Mouse (Mus musculus): ENCODE results near the gene Itpk1.

DNA sequence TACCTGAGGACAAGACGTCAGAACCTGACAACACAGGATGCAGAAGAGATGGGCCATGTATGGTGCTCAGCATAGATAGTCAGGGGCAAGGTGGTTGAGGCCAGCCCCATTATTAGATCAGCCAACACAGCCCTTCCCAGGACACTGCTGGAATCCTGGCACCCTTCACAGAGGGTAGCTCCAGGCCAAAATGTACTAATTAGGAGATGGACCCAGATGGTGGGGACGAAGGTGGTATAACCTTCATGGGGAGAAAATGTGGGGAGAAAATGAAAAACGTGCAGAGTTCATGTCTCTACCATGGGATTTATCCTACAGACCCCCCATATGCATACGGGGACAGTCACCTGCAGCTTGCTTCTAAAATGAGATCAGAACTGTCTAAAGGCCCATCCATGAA lies 91.3 kb downstream of the Itpk1 start:
- TF ChIP-seq CTCF (IDR thresholded peaks at IDR 0.05; ENCODE audit: borderline replicate concordance, extremely low read depth, insufficient read depth, insufficient read length) (no peak), POLR2A (IDR thresholded peaks at IDR 0.05; ENCODE audit: borderline replicate concordance, extremely low read depth, insufficient read depth, insufficient read length, poor library complexity, severe bottlenecking) (no peak)
